Mouse (Mus musculus) CH12.LX (cell line): ENCODE results near the gene Ndufs2. TPM values are rescaled to one million over a fixed set of nuclear protein-coding genes. Genes with fewer than 3 reads are reported as not detected.

ENCODE experiments used
- DNase-seq: peaks from one replicate; pipeline ENCODE4 v3.0.0-alpha.2; 2013; ENCODE audit errors: extremely low read depth
- H3K27ac ChIP-seq: 2 replicates; pipeline ENCODE4 v1.5.1; 2012; ENCODE audit warnings: low read depth, mild to moderate bottlenecking, control low read depth, moderate library complexity; ENCODE audit not compliant: insufficient read depth
- H3K27me3 ChIP-seq: replicated peaks from 2 replicates; pipeline ENCODE3; 2012; ENCODE audit warnings: inconsistent platforms
- H3K36me3 ChIP-seq, 2 experiments: replicated peaks in 1 of 2; 2 replicates each; pipeline versions ENCODE3 to v1.6.1; 2012; ENCODE audit warnings: inconsistent platforms in 1 of 2, low read length in 1 of 2, mild to moderate bottlenecking in 1 of 2, mixed read lengths in 1 of 2, moderate library complexity in 1 of 2; ENCODE audit not compliant: control insufficient read depth in 1 of 2, insufficient read depth in 1 of 2
- H3K4me1 ChIP-seq, 2 experiments: 2 replicates each; pipeline ENCODE4 v1.6.1; 2012; ENCODE audit warnings: inconsistent platforms in 1 of 2, moderate library complexity in 1 of 2; ENCODE audit not compliant: insufficient read depth in 2 of 2, control insufficient read depth in 1 of 2
- H3K4me2 ChIP-seq: 2 replicates; pipeline ENCODE4 v1.6.1; 2012; ENCODE audit warnings: low read depth, mild to moderate bottlenecking, control low read depth; ENCODE audit not compliant: poor library complexity, insufficient read depth, severe bottlenecking
- H3K4me3 ChIP-seq, 3 experiments: fragments of 150-350 bp in 1 of 3; sonication (generic) in 1 of 3; replicated peaks in 1 of 3; 2 replicates each; pipeline versions ENCODE3 to v1.5.1; 2011 to 2012; ENCODE audit warnings: low read depth in 2 of 3, low read length in 2 of 3, mild to moderate bottlenecking in 2 of 3, moderate library complexity in 2 of 3, control low read depth in 1 of 3, improper control_type of control experiment in 1 of 3, inconsistent platforms in 1 of 3, mixed read lengths in 1 of 3; ENCODE audit not compliant: poor library complexity in 1 of 3
- H3K79me2 ChIP-seq: replicated peaks from 2 replicates; pipeline ENCODE4 v1.6.1; 2012; ENCODE audit warnings: mild to moderate bottlenecking, moderate library complexity; ENCODE audit not compliant: control insufficient read depth, poor library complexity, insufficient read depth, severe bottlenecking; ENCODE audit errors: extremely low read depth
- H3K9ac ChIP-seq: 2 replicates; pipeline ENCODE4 v1.6.1; 2012; ENCODE audit warnings: low read depth, mild to moderate bottlenecking, control low read depth, moderate library complexity; ENCODE audit not compliant: insufficient read depth
- H3K9me3 ChIP-seq: replicated peaks from 2 replicates; pipeline ENCODE3; 2012; ENCODE audit warnings: low read length, inconsistent platforms, mixed read lengths
- EP300 ChIP-seq: IDR thresholded peaks from 2 replicates; pipeline ENCODE4 v1.6.1; 2011; ENCODE audit warnings: low read length, improper control_type of control experiment
- GABPA ChIP-seq: IDR thresholded peaks from 2 replicates; pipeline ENCODE4 v1.6.1; 2012; ENCODE audit warnings: low read depth, low read length, improper control_type of control experiment, inconsistent platforms; ENCODE audit not compliant: insufficient replicate concordance
- IRF4 ChIP-seq: IDR thresholded peaks from 2 replicates; pipeline ENCODE4 v1.6.1; 2014; ENCODE audit warnings: low read depth, mild to moderate bottlenecking, inconsistent platforms, low read length, improper control_type of control experiment
- JUN ChIP-seq: IDR thresholded peaks from 2 replicates; pipeline ENCODE4 v1.6.1; 2011; ENCODE audit warnings: low read depth, mild to moderate bottlenecking, low read length, improper control_type of control experiment, moderate library complexity; ENCODE audit not compliant: insufficient read depth
- JUND ChIP-seq: conservative IDR thresholded peaks from 2 replicates; pipeline ENCODE4 v1.6.1; 2011; ENCODE audit warnings: low read depth, low read length, improper control_type of control experiment
- MAZ ChIP-seq: IDR thresholded peaks from 2 replicates; pipeline ENCODE4 v1.6.1; 2012; ENCODE audit warnings: low read depth, mild to moderate bottlenecking, inconsistent platforms, low read length, improper control_type of control experiment, moderate library complexity
- MYC ChIP-seq: IDR thresholded peaks from 2 replicates; pipeline ENCODE4 v1.6.1; 2011; ENCODE audit warnings: low read depth, mild to moderate bottlenecking, improper control_type of control experiment, low read length
- NELFE ChIP-seq: IDR thresholded peaks from 2 replicates; pipeline ENCODE4 v1.6.1; 2011; ENCODE audit warnings: low read depth, low read length, improper control_type of control experiment
- NRF1 ChIP-seq: IDR thresholded peaks from 2 replicates; pipeline ENCODE4 v1.6.1; 2014; ENCODE audit warnings: low read depth, mild to moderate bottlenecking, inconsistent platforms, low read length, improper control_type of control experiment, moderate library complexity
- POLR2A ChIP-seq: IDR thresholded peaks from 2 replicates; pipeline ENCODE4 v1.6.1; 2011; ENCODE audit warnings: low read depth, mild to moderate bottlenecking, improper control_type of control experiment, low read length
- RAD21 ChIP-seq: IDR thresholded peaks from 2 replicates; pipeline ENCODE4 v1.6.1; 2011; ENCODE audit warnings: low read depth, mild to moderate bottlenecking, low read length, improper control_type of control experiment, moderate library complexity
- RCOR1 ChIP-seq: conservative IDR thresholded peaks from 2 replicates; pipeline ENCODE4 v1.6.1; 2012; ENCODE audit warnings: low read depth, mild to moderate bottlenecking, inconsistent platforms, low read length, improper control_type of control experiment
- SIN3A ChIP-seq: IDR thresholded peaks from 2 replicates; pipeline ENCODE4 v1.6.1; 2012; ENCODE audit warnings: low read length, improper control_type of control experiment, inconsistent platforms
- TBP ChIP-seq: conservative IDR thresholded peaks from 2 replicates; pipeline ENCODE4 v1.6.1; 2011; ENCODE audit warnings: low read depth, low read length, improper control_type of control experiment
- TCF12 ChIP-seq: IDR thresholded peaks from 2 replicates; pipeline ENCODE4 v1.6.1; 2014; ENCODE audit warnings: low read depth, mild to moderate bottlenecking, inconsistent platforms, low read length, improper control_type of control experiment
- USF1 ChIP-seq: IDR thresholded peaks from 2 replicates; pipeline ENCODE4 v1.6.1; 2014; ENCODE audit warnings: low read depth, mild to moderate bottlenecking, inconsistent platforms, low read length, improper control_type of control experiment
- ZMIZ1 ChIP-seq: IDR thresholded peaks from 2 replicates; pipeline ENCODE4 v1.6.1; 2012; ENCODE audit warnings: low read depth, mild to moderate bottlenecking, inconsistent platforms, low read length, improper control_type of control experiment
- ZNF384 ChIP-seq: IDR thresholded peaks from 2 replicates; pipeline ENCODE4 v1.6.1; 2012; ENCODE audit warnings: low read depth, low read length, improper control_type of control experiment, inconsistent platforms
- dilution Hi-C: fragments of 300-500 bp; cut with MboI; formaldehyde crosslinking; loops from 2 replicates; pipeline ENCODE4 v1.14.3; 2020; ENCODE audit warnings: low sequenced_read_pairs; ENCODE audit not compliant: extremely low pct_unique_long_range_greater_than_20kb, extremely low pct_ligation_motif_present
- in situ Hi-C: fragments of 300-500 bp; cut with MboI; formaldehyde crosslinking; loops from 3 replicates; pipeline ENCODE4 v1.14.3; 2019; ENCODE audit warnings: low sequenced_read_pairs, low pct_ligation_motif_present, low pct_unique_long_range_greater_than_20kb, mixed read lengths
- polyA plus RNA-seq: library from polyadenylated mRNA; unstranded; fragments of >175 nt; gene quantifications from 2 replicates; pipeline ENCODE4 v1.2.1, GENCODE M21; 2012; ENCODE audit warnings: low read depth; ENCODE audit not compliant: insufficient read length
- total RNA-seq, 2 experiments: library from RNA; depleted of rRNA; stranded (reverse); fragments of 300-350 nt in 1 of 2; fragments of >200 nt in 1 of 2; gene quantifications; 2 replicates each; pipeline ENCODE4 v1.2.3; 2012 to 2014

Ndufs2 gene
- total and polyA plus RNA-seq, 3 experiments: 242 to 265 (median 242) TPM

- no peak for DNase-seq
- Histone ChIP-seq H3K9me3 (no peaks in the 10 kb centered on the region), H3K9ac (no peak overlapping the region), H3K4me3 (no peak overlapping the region), H3K36me3 (peaks cover 31 to 61% of the 10 kb centered on the region in 2 experiments), H3K4me2 (no peak overlapping the region), H3K27me3 (no peaks in the 10 kb centered on the region), H3K4me1 (peaks cover 5 to 48% of the 10 kb centered on the region in 2 experiments; a peak in 3 of 4 replicates), H3K79me2 (0 out of 2 replicates have a peak, but pooled peaks cover 3% of the 10 kb centered on the region), H3K27ac (no peak overlapping the region)
- in situ Hi-C loops: no loop called here
- TF ChIP-seq TCF12 (no peak), SIN3A (no peak), JUND (no peak), MYC (no peak), ZNF384 (no peak), NELFE (no peak), IRF4 (no peak), POLR2A (no peak), GABPA (no peak)
- dilution Hi-C loops: no loop called here
These were observed 33.3 kb upstream of the Ndufs2 start for GRCm38 (mm10) chr1:171284491-171284890.

GRCm38 (mm10) chr1:171283188-171284160, 32.3 kb upstream of the Ndufs2 start:
- dilution Hi-C loops: no loop called here
- DNase-seq: no peak
- Histone ChIP-seq H3K4me1 (peaks cover 5 to 43% of the 10 kb centered on the region in 2 experiments; a peak in 3 of 4 replicates), H3K9me3 (no peaks in the 10 kb centered on the region), H3K4me2 (no peak overlapping the region), H3K79me2 (0 out of 2 replicates have a peak, but pooled peaks cover 3% of the 10 kb centered on the region), H3K36me3 (peaks cover 24 to 61% of the 10 kb centered on the region in 2 experiments), H3K9ac (no peak overlapping the region), H3K27me3 (no peaks in the 10 kb centered on the region), H3K27ac (no peak overlapping the region), H3K4me3 (no peak overlapping the region)
- in situ Hi-C loops: no loop called here
- TF ChIP-seq JUND: no peak
- no peak for TF ChIP-seq NELFE
- TF ChIP-seq EP300: no peak
- TF ChIP-seq USF1: no peak
- TF ChIP-seq JUN: no peak
- no peak for TF ChIP-seq RCOR1
- no peak for TF ChIP-seq MYC
- no peak for TF ChIP-seq MAZ
- no peak for TF ChIP-seq ZMIZ1
- no peak for TF ChIP-seq TBP
- TF ChIP-seq NRF1: no peak
- TF ChIP-seq POLR2A: no peak
- no peak for TF ChIP-seq RAD21
- TF ChIP-seq GABPA: no peak
